ENCODE assay signal across 15 mouse cellular contexts in the genomic region with DNA sequence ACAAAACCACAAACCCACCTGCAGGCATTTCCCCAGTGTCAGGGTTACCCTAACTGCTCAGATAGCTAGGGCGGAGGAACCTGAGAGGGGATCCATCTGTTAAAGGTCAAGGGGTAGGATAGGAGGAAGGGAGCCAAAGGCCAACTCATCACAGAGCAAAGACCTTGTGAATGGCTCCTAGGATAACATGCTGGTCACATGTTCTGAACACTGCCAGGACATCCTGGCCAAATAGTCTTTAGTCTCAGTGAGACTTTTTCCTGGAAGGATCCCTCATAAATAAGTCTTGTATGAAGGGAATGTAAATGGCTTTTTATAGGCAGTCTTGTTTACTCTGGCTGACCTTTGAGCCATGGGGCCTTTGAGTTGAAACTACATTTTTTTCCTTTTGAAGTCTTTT. TPM values are rescaled to one million over a fixed set of nuclear protein-coding genes. Genes with fewer than 3 reads are reported as not detected.
A peak's percentile ranks its signal among the peaks of the same experiment; 100 is the strongest.
DNase-seq lines count a peak whose midpoint lies in the region; ATAC-seq lines count a peak whose summit lies in the region.
"Had no signal": no experiment of that assay in that cellular context is flagged by ENCODE, and none has a peak within 500 bp of the region (broad histone marks: within the 10 kb centered on the region; RNA-seq: fewer than 3 reads in every experiment).

No protein-coding gene starts in this region.

- H3K27ac ChIP-seq in kidney, embryonic 15.5 days, result no peak overlapping the region
- H3K27ac ChIP-seq: forebrain, embryonic 12.5 days; heart, embryonic 10.5 days; hindbrain, embryonic 13.5 days; limb, embryonic 13.5 days had no signal

- no peak overlapping the region for H3K9ac ChIP-seq in kidney, embryonic 15.5 days
- H3K9ac ChIP-seq: forebrain, embryonic 12.5 days; hindbrain, embryonic 13.5 days; limb, embryonic 13.5 days had no signal

- 47% methylated on average over 1 of the region's 1 CpGs for WGBS in kidney, embryonic 15.5 days

- no peak overlapping the region for H3K4me2 ChIP-seq in kidney, embryonic 15.5 days
- H3K4me2 ChIP-seq: forebrain, embryonic 12.5 days; hindbrain, embryonic 13.5 days; limb, embryonic 13.5 days had no signal

- ATAC-seq in kidney, embryonic 15.5 days (replicated peaks; ENCODE audit: low FRiP score), result no peak

- H3K4me1 ChIP-seq in kidney, embryonic 15.5 days, result 0 out of 2 replicates have a peak, but pooled peaks cover 4% of the 10 kb centered on the region
- H3K4me1 ChIP-seq: forebrain, embryonic 12.5 days; heart, embryonic 10.5 days; hindbrain, embryonic 13.5 days; limb, embryonic 13.5 days had no signal

- H3K9me3 ChIP-seq in kidney, embryonic 15.5 days (replicated peaks), result no peaks in the 10 kb centered on the region
- H3K9me3 ChIP-seq: forebrain, embryonic 12.5 days; heart, embryonic 10.5 days; hindbrain, embryonic 13.5 days; limb, embryonic 13.5 days had no signal

- DNase-seq in adrenal gland, adult (ENCODE audit: inconsistent age in 2 of 2, low spot score in 1 of 2), result peak; percentile 53 to 84
- DNase-seq in adrenal gland, postnatal 4 days (ENCODE audit: low spot score in 2 of 2), result no peak
- DNase-seq in kidney, adult 18-20 months, result peak; percentile 10
- peak; percentile 23 for DNase-seq in kidney, adult 9 months
- DNase-seq in yolk sac, embryonic 10.5 days (ENCODE audit: low spot score), result peak; percentile 51
- DNase-seq in cerebellum, postnatal 10 days, result no peak
- DNase-seq in urinary bladder, postnatal 4 days (ENCODE audit: low spot score in 2 of 2), result no peak
- DNase-seq: cerebellum, postnatal 25 days; heart, postnatal 14 days; lung, postnatal 36 days had no signal

- peaks cover 68% of the 10 kb centered on the region for H3K36me3 ChIP-seq in kidney, embryonic 15.5 days

- H3K27me3 ChIP-seq in kidney, embryonic 15.5 days, result no peaks in the 10 kb centered on the region
- H3K27me3 ChIP-seq: forebrain, embryonic 12.5 days; hindbrain, embryonic 13.5 days; limb, embryonic 13.5 days had no signal

- no peak overlapping the region for H3K4me3 ChIP-seq in kidney, embryonic 15.5 days (replicated peaks)
- H3K4me3 ChIP-seq: forebrain, embryonic 12.5 days; heart, embryonic 10.5 days; hindbrain, embryonic 13.5 days; limb, embryonic 13.5 days had no signal

RNA-seq across cellular contexts. Expression of a gene that starts 47.6 kb away (rescaled TPM):
- total RNA-seq in adrenal gland, postnatal 4 days (2021), result 1 to 10 TPM; 1.3 to 2.0 TPM
- polyA plus RNA-seq in kidney, embryonic 15.5 days (2015; fragmentation: Nextera tagmentation; extraction: Ambion mirVana), result 0.91 and 0.98 TPM in 2 replicates

Comparison
In these comparisons a context has a peak if more than half of its experiments do, and no peak if none do; other contexts are left out.
1. DNase-seq: peak in adrenal gland, adult (2 of 2), kidney, adult 18-20 months (single experiment), kidney, adult 9 months (single experiment) and yolk sac, embryonic 10.5 days (single experiment); none in adrenal gland, postnatal 4 days (0 of 2), cerebellum, postnatal 10 days (0 of 2) and urinary bladder, postnatal 4 days (0 of 2).